Mouse (Mus musculus) stomach, postnatal 0 days (tissue): ENCODE measurements around the gene Gadd45g. TPM values are rescaled to one million over a fixed set of nuclear protein-coding genes. Genes with fewer than 3 reads are reported as not detected.

Experiments
- ATAC-seq: fragments of 200-750 bp; cut with Nextera tagmentation; 2 replicates; pipeline ENCODE4 v1.8.0; 2017; ENCODE audit not compliant: low FRiP score, low TSS enrichment
- DNase-seq: peaks from one replicate; pipeline ENCODE4 v3.0.0-alpha.2; 2016; ENCODE audit warnings: low spot score
- H3K27ac ChIP-seq: fragments of 300-500 bp; sonication (generic); replicated peaks from 2 replicates; pipeline ENCODE4 v1.5.1; 2014; ENCODE audit warnings: mild to moderate bottlenecking, control low read depth
- H3K27me3 ChIP-seq: fragments of 300-500 bp; sonication (generic); 2 replicates; pipeline ENCODE4 v1.6.1; 2014; ENCODE audit warnings: low read length; ENCODE audit not compliant: control insufficient read depth, insufficient read depth
- H3K36me3 ChIP-seq: fragments of 300-500 bp; sonication (generic); 2 replicates; pipeline ENCODE4 v1.6.1; 2014; ENCODE audit warnings: low read length, mixed read lengths; ENCODE audit not compliant: control insufficient read depth, insufficient read depth
- H3K4me1 ChIP-seq: fragments of 300-500 bp; sonication (generic); replicated peaks from 2 replicates; pipeline ENCODE4 v1.6.1; 2014; ENCODE audit warnings: antibody characterized with exemption; ENCODE audit not compliant: control insufficient read depth, insufficient read depth
- H3K4me2 ChIP-seq: fragments of 300-500 bp; sonication (generic); replicated peaks from 2 replicates; pipeline ENCODE4 v1.6.1; 2014; ENCODE audit warnings: low read depth, mild to moderate bottlenecking, control low read depth, moderate library complexity
- H3K4me3 ChIP-seq: fragments of 300-500 bp; sonication (generic); 2 replicates; pipeline ENCODE4 v1.5.1; 2014; ENCODE audit warnings: low read depth, low read length, control low read depth
- H3K9ac ChIP-seq: fragments of 300-500 bp; sonication (generic); 2 replicates; pipeline ENCODE4 v1.6.1; 2014; ENCODE audit warnings: mild to moderate bottlenecking, low read length, control low read depth, mixed read lengths
- H3K9me3 ChIP-seq: fragments of 300-500 bp; sonication (generic); 2 replicates; pipeline ENCODE4 v1.6.1; 2016; ENCODE audit warnings: low read length; ENCODE audit not compliant: control insufficient read depth
- CTCF ChIP-seq: IDR thresholded peaks from 2 replicates; pipeline ENCODE4 v1.5.1; 2016; ENCODE audit warnings: antibody characterized with exemption, low read depth, mild to moderate bottlenecking, moderate library complexity
- EP300 ChIP-seq: optimal IDR thresholded peaks from 2 replicates; pipeline ENCODE3; 2016; ENCODE audit warnings: antibody characterized with exemption
- WGBS: fragments of 180-500 bp; shearing (Covaris S2); extraction: QIAGEN DNeasy Blood & Tissue Kit; methylation state at CpG from one replicate; pipeline ENCODE4 v1.1.7; 2014; 5-methylcytosine and 5-hydroxymethylcytosine counted together
- polyA plus RNA-seq: library from polyadenylated mRNA; unstranded; fragments of >200 nt; fragmentation: Nextera tagmentation; extraction: Ambion mirVana; gene quantifications from 2 replicates; pipeline ENCODE4 v1.2.1, GENCODE M21; 2015

Gene Gadd45g
- polyA plus RNA-seq, 1 experiment from 2014 or later, result 37.1 TPM

DNA sequence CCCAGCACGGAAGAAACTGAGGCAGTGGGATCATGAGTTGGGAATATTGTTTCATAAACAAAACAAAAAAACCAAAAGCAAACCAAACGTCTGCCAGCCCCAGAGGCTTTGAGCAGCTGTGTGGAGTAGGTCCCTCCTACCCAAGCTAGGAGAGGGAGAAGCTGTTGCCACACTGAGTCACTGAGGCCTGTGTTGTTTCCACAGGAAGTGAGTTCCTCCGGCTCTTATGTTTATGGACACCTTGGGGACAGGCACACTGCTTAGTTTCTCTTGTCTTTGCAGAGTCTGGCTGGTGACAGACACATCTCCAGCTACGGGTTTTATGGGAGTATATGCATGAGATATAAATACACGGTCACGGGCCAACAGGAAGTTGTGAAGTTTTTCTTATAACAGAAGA lies 39.6 kb downstream of the Gadd45g start:
- Histone ChIP-seq H3K9me3 (no peaks in the 10 kb centered on the region), H3K4me3 (no peak overlapping the region), H3K4me1 (peaks cover 5% of the 10 kb centered on the region), H3K4me2 (no peak overlapping the region), H3K27ac (peak overlapping the region; percentile 67), H3K27me3 (no peaks in the 10 kb centered on the region), H3K9ac (no peak overlapping the region), H3K36me3 (no peaks in the 10 kb centered on the region)
- DNase-seq (no peak), ATAC-seq (no peak)
- TF ChIP-seq CTCF, result no peak
- TF ChIP-seq EP300, result no peak
- 39% methylated on average over 6 of the region's 6 CpGs for WGBS

DNA sequence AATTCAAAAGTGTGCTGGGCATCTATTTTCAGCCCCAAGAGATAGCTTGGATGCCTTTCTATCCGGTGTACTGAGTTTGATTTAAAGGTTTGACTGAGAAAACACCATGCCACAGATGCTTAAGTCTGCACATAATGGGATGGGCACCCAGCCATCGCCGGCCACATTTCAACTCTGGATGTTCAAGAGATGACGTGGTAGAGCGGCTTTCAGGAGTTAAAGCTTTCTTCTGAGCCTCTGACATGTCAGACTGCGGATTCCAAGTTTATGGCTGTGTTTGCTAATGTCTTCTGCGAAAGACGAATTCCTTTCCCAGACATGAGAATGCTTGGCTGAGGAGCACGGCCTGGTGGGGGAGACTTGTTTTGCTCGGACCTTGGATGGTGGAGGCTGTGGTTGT lies 40.2 kb downstream of the Gadd45g start:
- DNase-seq (no peak), ATAC-seq (peak; percentile 40; the same call in 1 of the 2 replicates)
- TF ChIP-seq CTCF (0 out of 2 replicates have a peak, but pooled peaks have one; percentile 13), EP300 (no peak)
- no peak overlapping the region for H3K4me2 ChIP-seq
- no peaks in the 10 kb centered on the region for H3K27me3 ChIP-seq
- no peaks in the 10 kb centered on the region for H3K9me3 ChIP-seq
- no peaks in the 10 kb centered on the region for H3K36me3 ChIP-seq
- WGBS, result 33% methylated on average over 10 of the region's 10 CpGs
- H3K9ac ChIP-seq, result no peak overlapping the region
- H3K4me1 ChIP-seq, result peaks cover 1% of the 10 kb centered on the region
- no peak overlapping the region for H3K4me3 ChIP-seq
- H3K27ac ChIP-seq, result no peak overlapping the region; the same call in 1 of the 2 replicates

DNA sequence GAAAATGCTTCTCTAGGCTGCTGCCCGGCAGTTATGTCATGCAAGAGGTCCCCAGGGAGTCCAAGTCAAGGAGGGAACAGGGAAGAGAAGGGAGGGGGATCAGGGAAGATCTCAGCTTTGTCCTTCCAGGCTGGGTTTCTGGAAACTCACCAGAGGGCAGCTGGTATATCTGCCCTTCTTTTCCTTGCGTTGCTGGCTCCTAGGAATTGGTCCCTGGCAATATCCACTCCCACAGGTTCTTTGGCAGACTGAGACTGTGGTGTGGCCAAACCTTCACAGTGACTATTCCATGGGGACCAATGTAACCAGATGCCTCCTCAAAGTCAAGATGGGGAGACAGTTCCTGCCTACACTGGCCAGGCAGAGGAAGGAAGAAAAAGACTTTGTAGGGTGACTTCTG lies 41.9 kb downstream of the Gadd45g start:
- DNase-seq, result no peak
- no peak for ATAC-seq
- 73% methylated on average over 2 of the region's 2 CpGs for WGBS
- H3K4me3 ChIP-seq, result no peak overlapping the region
- no peak overlapping the region for H3K9ac ChIP-seq
- no peaks in the 10 kb centered on the region; the same call in 1 of the 2 replicates for H3K4me1 ChIP-seq
- H3K27ac ChIP-seq, result no peak overlapping the region
- no peaks in the 10 kb centered on the region for H3K27me3 ChIP-seq
- H3K4me2 ChIP-seq, result no peak overlapping the region
- H3K36me3 ChIP-seq, result no peaks in the 10 kb centered on the region
- TF ChIP-seq CTCF, result no peak
- no peak for TF ChIP-seq EP300
- no peaks in the 10 kb centered on the region for H3K9me3 ChIP-seq

DNA sequence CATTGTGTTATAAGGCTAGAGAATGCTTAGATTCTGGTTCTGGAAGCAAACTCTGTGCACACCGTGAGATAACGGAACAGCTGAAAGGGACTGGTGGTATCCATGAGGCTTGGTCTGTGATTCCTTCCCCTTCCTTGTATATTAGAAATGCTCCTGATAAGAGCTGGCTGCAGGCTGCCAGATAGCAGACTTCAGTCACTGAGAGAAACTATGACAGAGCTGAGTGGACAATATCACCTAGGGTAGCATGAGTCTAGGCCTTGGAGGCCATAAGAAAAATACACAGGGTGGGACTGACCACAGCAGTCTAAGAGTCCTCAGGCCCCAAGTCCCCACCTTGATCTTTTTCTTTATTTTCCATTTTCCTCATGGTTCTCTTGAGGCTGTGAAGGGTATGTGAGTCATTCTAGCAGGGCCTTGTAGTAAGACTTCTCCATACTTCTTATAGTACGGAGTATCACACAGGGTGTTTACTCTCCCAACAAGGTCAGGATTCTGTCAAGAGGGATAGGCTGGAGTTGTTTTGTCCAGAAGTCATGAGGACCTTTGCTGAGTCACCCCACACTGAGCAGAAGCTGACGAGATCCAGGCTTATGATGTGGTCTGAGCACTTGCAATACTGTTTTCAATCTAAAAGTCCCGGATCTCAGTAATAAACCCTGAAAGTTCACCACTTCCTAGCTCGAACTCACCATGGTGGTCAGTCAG lies 45.5 kb downstream of the Gadd45g start:
- Histone ChIP-seq H3K4me2 (no peak overlapping the region), H3K4me1 (no peaks in the 10 kb centered on the region), H3K9ac (no peak overlapping the region), H3K27ac (no peak overlapping the region), H3K4me3 (no peak overlapping the region), H3K27me3 (no peaks in the 10 kb centered on the region), H3K36me3 (no peaks in the 10 kb centered on the region), H3K9me3 (no peaks in the 10 kb centered on the region)
- 78% methylated on average over 6 of the region's 6 CpGs for WGBS
- DNase-seq (no peak), ATAC-seq (peak; percentile 88)
- no peak for TF ChIP-seq EP300
- TF ChIP-seq CTCF, result no peak

DNA sequence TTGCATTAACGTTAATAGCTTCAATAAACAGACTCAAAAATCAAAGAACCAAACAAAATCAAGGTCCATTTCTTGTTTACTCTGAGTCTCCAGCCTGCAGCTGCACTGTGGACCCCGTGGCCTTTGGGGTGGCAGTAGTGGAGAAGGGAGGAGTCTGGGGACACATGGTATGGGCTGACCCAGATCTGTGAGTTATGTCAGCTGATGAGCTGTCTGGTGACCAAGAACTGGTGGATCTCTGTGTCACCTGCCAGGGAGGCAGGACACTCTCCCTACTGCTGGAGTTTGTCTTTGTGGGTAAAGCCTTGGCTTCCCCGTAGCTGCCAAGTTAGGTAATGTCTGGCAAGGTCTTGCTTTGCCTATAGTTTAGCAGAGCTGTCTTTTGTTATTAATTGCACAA lies 51.1 kb downstream of the Gadd45g start:
- Histone ChIP-seq H3K27ac (no peak overlapping the region), H3K9ac (no peak overlapping the region), H3K4me1 (peaks cover 7% of the 10 kb centered on the region), H3K9me3 (no peaks in the 10 kb centered on the region), H3K36me3 (no peaks in the 10 kb centered on the region), H3K27me3 (no peaks in the 10 kb centered on the region), H3K4me2 (no peak overlapping the region), H3K4me3 (no peak overlapping the region)
- TF ChIP-seq EP300 (no peak), CTCF (no peak)
- DNase-seq (no peak), ATAC-seq (no peak)
- 63% methylated on average over 3 of the region's 3 CpGs for WGBS

Other genes starting within 250 kb of the Gadd45g start
- 97.1 and 128 TPM in 2 replicates for gene Cks2, start 201.4 kb upstream of the Gadd45g start, polyA plus RNA-seq
- gene Secisbp2, start 195.0 kb upstream of the Gadd45g start, polyA plus RNA-seq, result 21.2 and 21.4 TPM in 2 replicates
- gene Sema4d, start 52.9 kb upstream of the Gadd45g start, polyA plus RNA-seq, result 6.7 and 8.0 TPM in 2 replicates